Mouse (Mus musculus) erythroblast, embryonic 14.5 days (primary cell): ENCODE data around the gene Slco4a1. TPM values are rescaled to one million over a fixed set of nuclear protein-coding genes. Genes with fewer than 3 reads are reported as not detected.

ENCODE experiments used
- H3K27me3 ChIP-seq: 2 replicates; pipeline ENCODE4 v1.6.1; 2012; ENCODE audit warnings: inconsistent platforms; ENCODE audit not compliant: control insufficient read depth
- H3K36me3 ChIP-seq: 2 replicates; pipeline ENCODE4 v1.6.1; 2012; ENCODE audit warnings: mild to moderate bottlenecking, inconsistent platforms; ENCODE audit not compliant: control insufficient read depth
- H3K4me1 ChIP-seq: 2 replicates; pipeline ENCODE4 v1.6.1; 2012; ENCODE audit warnings: inconsistent platforms; ENCODE audit not compliant: control insufficient read depth
- H3K4me3 ChIP-seq: replicated peaks from 2 replicates; pipeline ENCODE3; 2012; ENCODE audit warnings: moderate library complexity, mild to moderate bottlenecking, inconsistent platforms
- H3K9me3 ChIP-seq: 2 replicates; pipeline ENCODE4 v1.6.1; 2012; ENCODE audit warnings: low read length, inconsistent platforms, mixed read lengths; ENCODE audit not compliant: control insufficient read depth
- GATA1 ChIP-seq: IDR thresholded peaks from 2 replicates; pipeline ENCODE4 v1.6.1; 2012; ENCODE audit warnings: low read length, inconsistent platforms, mixed read lengths
- TAL1 ChIP-seq: IDR thresholded peaks from 3 replicates; pipeline ENCODE4 v1.6.1; 2012; ENCODE audit warnings: low read length, inconsistent platforms, mixed read lengths
- polyA plus RNA-seq: library from polyadenylated mRNA; stranded (reverse); fragments of >175 nt; gene quantifications from 2 replicates; pipeline ENCODE4 v1.2.3, GENCODE M21; 2012

The Slco4a1 gene
- polyA plus RNA-seq, 1 experiment, result 0.01 TPM

GRCm38 (mm10) chr2:180430648-180431047 is 25.4 kb upstream of the Slco4a1 start:
- TF ChIP-seq TAL1 (no peak), GATA1 (no peak)
- H3K4me3 ChIP-seq, result no peak overlapping the region
- H3K9me3 ChIP-seq, result no peaks in the 10 kb centered on the region
- no peaks in the 10 kb centered on the region for H3K36me3 ChIP-seq
- no peaks in the 10 kb centered on the region for H3K27me3 ChIP-seq
- H3K4me1 ChIP-seq, result no peaks in the 10 kb centered on the region

- TF ChIP-seq TAL1 (no peak), GATA1 (no peak)
These were observed 23.9 kb upstream of the Slco4a1 start for GRCm38 (mm10) chr2:180432042-180432668.

DNA sequence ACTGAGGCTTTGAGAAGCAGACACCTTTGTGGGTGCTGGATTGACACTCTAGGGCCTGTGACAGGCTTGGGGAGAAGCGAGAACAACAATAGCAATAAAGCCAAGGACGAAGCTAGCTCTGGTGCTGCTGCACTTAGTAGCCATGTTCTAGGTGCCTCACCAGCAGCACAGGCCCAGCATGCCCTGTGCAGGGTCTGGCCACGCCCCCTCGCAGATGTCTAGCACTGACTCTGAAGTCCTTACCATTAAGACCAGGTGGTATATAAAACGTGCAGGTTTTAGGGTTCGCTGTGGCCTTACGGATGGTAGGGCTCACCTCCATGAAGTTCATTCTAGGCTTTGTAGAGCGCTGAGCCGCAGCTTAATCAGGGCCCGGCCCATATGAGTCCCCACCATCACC is 23.3 kb upstream of the Slco4a1 start:
- Histone ChIP-seq H3K27me3 (no peaks in the 10 kb centered on the region), H3K36me3 (no peaks in the 10 kb centered on the region), H3K4me3 (no peak overlapping the region), H3K9me3 (no peaks in the 10 kb centered on the region), H3K4me1 (no peaks in the 10 kb centered on the region)
- TF ChIP-seq TAL1 (no peak), GATA1 (no peak)

More at GRCm38 (mm10) chr2:180432042-180432668, 23.9 kb upstream of the Slco4a1 start:
- Histone ChIP-seq H3K4me1 (no peaks in the 10 kb centered on the region), H3K4me3 (no peak overlapping the region), H3K9me3 (no peaks in the 10 kb centered on the region), H3K36me3 (no peaks in the 10 kb centered on the region), H3K27me3 (no peaks in the 10 kb centered on the region)

- Histone ChIP-seq H3K4me3 (no peak overlapping the region), H3K36me3 (no peaks in the 10 kb centered on the region), H3K9me3 (no peaks in the 10 kb centered on the region), H3K4me1 (no peaks in the 10 kb centered on the region), H3K27me3 (no peaks in the 10 kb centered on the region)
- TF ChIP-seq GATA1, result no peak
- no peak for TF ChIP-seq TAL1
These were observed 22.7 kb upstream of the Slco4a1 start for GRCm38 (mm10) chr2:180433350-180433749.

- TF ChIP-seq TAL1 (no peak), GATA1 (no peak)
- no peaks in the 10 kb centered on the region for H3K9me3 ChIP-seq
- H3K4me3 ChIP-seq, result no peak overlapping the region
- no peaks in the 10 kb centered on the region for H3K4me1 ChIP-seq
- H3K27me3 ChIP-seq, result no peaks in the 10 kb centered on the region
- H3K36me3 ChIP-seq, result no peaks in the 10 kb centered on the region
These were observed 20.6 kb upstream of the Slco4a1 start for GRCm38 (mm10) chr2:180435341-180435926.

DNA sequence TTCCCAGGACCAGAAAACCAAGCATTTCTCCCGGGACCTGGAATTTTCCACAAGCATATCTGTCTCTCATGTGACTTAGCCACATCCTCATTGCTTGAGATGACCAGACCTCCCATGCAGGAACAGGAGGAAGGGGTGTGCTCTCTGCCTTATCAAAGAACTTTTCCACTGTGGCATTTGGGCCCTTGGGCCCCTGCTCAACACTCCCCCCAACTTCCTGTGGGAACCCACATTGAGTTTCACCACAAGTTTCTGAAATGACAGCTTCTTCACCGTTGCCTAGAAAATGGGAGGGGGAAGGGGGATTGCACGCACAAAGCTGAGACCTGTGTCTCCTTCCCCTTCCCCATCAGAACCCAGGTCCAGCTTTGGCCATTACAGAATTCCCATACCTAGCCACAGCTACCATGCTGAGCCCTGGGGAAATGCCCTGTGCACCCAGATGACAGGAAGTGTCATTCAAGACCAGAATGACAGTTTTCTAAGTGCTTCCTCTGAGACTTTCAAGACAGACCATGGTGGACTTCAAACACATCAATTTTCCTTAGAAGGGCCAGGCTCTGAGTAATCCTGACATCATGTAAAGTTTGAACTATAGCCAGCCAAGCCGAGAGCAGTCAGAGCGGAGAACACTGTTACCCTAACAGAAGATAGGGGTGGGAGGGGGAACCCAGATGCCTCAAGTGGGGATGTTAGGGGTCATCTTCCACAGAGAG is 18.7 kb upstream of the Slco4a1 start:
- H3K9me3 ChIP-seq, result no peaks in the 10 kb centered on the region
- H3K4me1 ChIP-seq, result no peaks in the 10 kb centered on the region
- TF ChIP-seq TAL1 (no peak), GATA1 (no peak)
- H3K36me3 ChIP-seq, result no peaks in the 10 kb centered on the region
- H3K27me3 ChIP-seq, result no peaks in the 10 kb centered on the region
- no peak overlapping the region for H3K4me3 ChIP-seq

- Histone ChIP-seq H3K4me3 (no peak overlapping the region), H3K4me1 (no peaks in the 10 kb centered on the region), H3K36me3 (no peaks in the 10 kb centered on the region), H3K9me3 (no peaks in the 10 kb centered on the region), H3K27me3 (no peaks in the 10 kb centered on the region)
- no peak for TF ChIP-seq GATA1
- no peak for TF ChIP-seq TAL1
These were observed 16.3 kb upstream of the Slco4a1 start for GRCm38 (mm10) chr2:180439791-180440190.

GRCm38 (mm10) chr2:180440596-180441332 is 15.3 kb upstream of the Slco4a1 start:
- Histone ChIP-seq H3K36me3 (no peaks in the 10 kb centered on the region), H3K4me3 (no peak overlapping the region), H3K4me1 (no peaks in the 10 kb centered on the region), H3K9me3 (no peaks in the 10 kb centered on the region), H3K27me3 (no peaks in the 10 kb centered on the region)
- TF ChIP-seq GATA1, result no peak
- no peak for TF ChIP-seq TAL1

DNA sequence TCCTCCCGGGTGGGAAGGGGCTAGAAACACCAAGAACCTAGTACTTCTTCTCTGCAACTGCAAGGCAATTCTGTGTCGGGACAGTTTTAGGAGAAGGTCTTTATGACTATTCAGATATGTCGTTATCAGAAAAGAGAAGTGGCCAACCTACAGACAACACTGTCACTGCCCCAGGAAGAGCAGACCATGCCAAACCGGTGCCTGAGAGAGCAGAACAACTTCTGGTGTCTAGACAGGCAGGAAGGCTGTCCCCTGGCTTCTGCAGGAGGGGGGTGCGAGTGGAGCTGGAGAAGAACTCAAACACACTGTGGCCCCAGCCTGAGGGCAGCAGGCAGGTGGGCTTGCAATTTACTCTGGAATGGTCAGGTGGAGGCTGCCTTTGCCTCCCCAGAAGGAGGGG is 14.0 kb upstream of the Slco4a1 start:
- Histone ChIP-seq H3K4me1 (no peaks in the 10 kb centered on the region), H3K36me3 (no peaks in the 10 kb centered on the region), H3K9me3 (no peaks in the 10 kb centered on the region), H3K27me3 (no peaks in the 10 kb centered on the region), H3K4me3 (no peak overlapping the region)
- TF ChIP-seq TAL1 (no peak), GATA1 (no peak)
